Mouse (Mus musculus) lung, embryonic 16.5 days (tissue): ENCODE results near the gene Spock2. TPM values are rescaled to one million over a fixed set of nuclear protein-coding genes. Genes with fewer than 3 reads are reported as not detected.
A peak's percentile ranks its signal among the peaks of the same experiment; 100 is the strongest.

Source experiments
- ATAC-seq: fragments of 200-750 bp; cut with Nextera tagmentation; 2 replicates; pipeline ENCODE4 v1.8.0; 2017; ENCODE audit warnings: low read depth, mild to moderate bottlenecking, moderate library complexity
- H3K27ac ChIP-seq: fragments of 300-500 bp; sonication (generic); 2 replicates; pipeline ENCODE4 v1.5.1; 2014; ENCODE audit warnings: mild to moderate bottlenecking, control low read depth, low read length
- H3K27me3 ChIP-seq: fragments of 300-500 bp; sonication (generic); 2 replicates; pipeline ENCODE4 v1.6.1; 2014; ENCODE audit warnings: low read depth, low read length, mixed read lengths; ENCODE audit not compliant: control insufficient read depth, insufficient read depth
- H3K36me3 ChIP-seq: fragments of 300-500 bp; sonication (generic); 2 replicates; pipeline ENCODE4 v1.6.1; 2014; ENCODE audit warnings: low read length; ENCODE audit not compliant: control insufficient read depth, insufficient read depth
- H3K4me1 ChIP-seq: fragments of 300-500 bp; sonication (generic); replicated peaks from 2 replicates; pipeline ENCODE4 v1.6.1; 2014; ENCODE audit warnings: low read length, mixed read lengths; ENCODE audit not compliant: control insufficient read depth, insufficient read depth
- H3K4me2 ChIP-seq: fragments of 300-500 bp; sonication (generic); 2 replicates; pipeline ENCODE4 v1.6.1; 2014; ENCODE audit warnings: low read depth, low read length, control low read depth
- H3K4me3 ChIP-seq: fragments of 300-500 bp; sonication (generic); 2 replicates; pipeline ENCODE4 v1.5.1; 2014; ENCODE audit warnings: mild to moderate bottlenecking, low read length, control low read depth
- H3K9ac ChIP-seq: fragments of 300-500 bp; sonication (generic); 2 replicates; pipeline ENCODE4 v1.6.1; 2014; ENCODE audit warnings: low read length, control low read depth
- H3K9me3 ChIP-seq: fragments of 300-500 bp; sonication (generic); 2 replicates; pipeline ENCODE4 v1.6.1; 2016; ENCODE audit warnings: low read length; ENCODE audit not compliant: control insufficient read depth
- WGBS: fragments of 180-500 bp; shearing (Covaris S2); extraction: QIAGEN DNeasy Blood & Tissue Kit; methylation state at CpG from one replicate; pipeline ENCODE4 v1.1.7; 2014; 5-methylcytosine and 5-hydroxymethylcytosine counted together
- polyA plus RNA-seq: library from polyadenylated mRNA; unstranded; fragments of >200 nt; fragmentation: Nextera tagmentation; extraction: Ambion mirVana; gene quantifications from 2 replicates; pipeline ENCODE4 v1.2.1, GENCODE M21; 2015

Gene Spock2
- polyA plus RNA-seq, 1 experiment from 2014 or later = 4.4 TPM

DNA sequence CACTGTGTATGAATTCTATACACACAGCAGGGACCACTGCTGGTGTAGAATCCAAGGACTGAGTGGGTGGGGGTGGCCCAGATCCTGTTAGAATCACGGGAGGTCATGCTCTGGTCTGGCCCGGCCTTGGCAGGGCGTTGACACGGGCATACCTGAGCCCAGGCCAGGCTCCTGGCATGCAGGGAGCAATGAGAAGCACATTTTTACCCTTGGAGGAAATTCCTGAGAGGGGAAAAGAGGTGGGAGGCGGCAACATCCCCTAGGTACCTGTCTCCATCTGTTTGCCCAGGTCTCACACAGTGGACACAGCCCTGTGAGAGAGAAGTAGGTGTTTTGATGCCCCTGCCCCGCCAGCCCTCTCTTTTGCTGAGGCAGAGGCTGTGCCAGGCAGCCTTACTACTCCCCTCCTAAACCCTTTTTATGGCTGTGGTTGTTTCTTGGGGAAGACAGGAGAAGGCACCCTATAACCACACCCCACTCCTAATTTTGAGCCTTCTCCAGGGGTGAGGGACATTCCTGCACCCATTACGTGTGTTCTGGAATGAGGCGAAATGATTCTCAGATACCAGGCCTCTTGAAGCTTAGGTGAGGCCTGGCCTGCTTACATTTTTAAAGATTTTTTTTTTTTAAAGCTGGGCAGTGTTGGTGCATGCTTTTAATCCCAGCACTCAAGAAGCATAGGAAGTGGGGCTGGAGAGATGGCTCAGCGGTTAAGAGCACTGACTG is 8.1 kb downstream of the Spock2 start:
- peak; percentile 37; the same call in 1 of the 2 replicates for ATAC-seq
- Histone ChIP-seq H3K4me2 (no peak overlapping the region), H3K9me3 (no peaks in the 10 kb centered on the region), H3K36me3 (no peaks in the 10 kb centered on the region), H3K27me3 (peaks cover 14% of the 10 kb centered on the region), H3K4me3 (no peak overlapping the region), H3K9ac (no peak overlapping the region), H3K27ac (no peak overlapping the region), H3K4me1 (peaks cover 7% of the 10 kb centered on the region)
- 79% methylated on average over 9 of the region's 9 CpGs for WGBS

DNA sequence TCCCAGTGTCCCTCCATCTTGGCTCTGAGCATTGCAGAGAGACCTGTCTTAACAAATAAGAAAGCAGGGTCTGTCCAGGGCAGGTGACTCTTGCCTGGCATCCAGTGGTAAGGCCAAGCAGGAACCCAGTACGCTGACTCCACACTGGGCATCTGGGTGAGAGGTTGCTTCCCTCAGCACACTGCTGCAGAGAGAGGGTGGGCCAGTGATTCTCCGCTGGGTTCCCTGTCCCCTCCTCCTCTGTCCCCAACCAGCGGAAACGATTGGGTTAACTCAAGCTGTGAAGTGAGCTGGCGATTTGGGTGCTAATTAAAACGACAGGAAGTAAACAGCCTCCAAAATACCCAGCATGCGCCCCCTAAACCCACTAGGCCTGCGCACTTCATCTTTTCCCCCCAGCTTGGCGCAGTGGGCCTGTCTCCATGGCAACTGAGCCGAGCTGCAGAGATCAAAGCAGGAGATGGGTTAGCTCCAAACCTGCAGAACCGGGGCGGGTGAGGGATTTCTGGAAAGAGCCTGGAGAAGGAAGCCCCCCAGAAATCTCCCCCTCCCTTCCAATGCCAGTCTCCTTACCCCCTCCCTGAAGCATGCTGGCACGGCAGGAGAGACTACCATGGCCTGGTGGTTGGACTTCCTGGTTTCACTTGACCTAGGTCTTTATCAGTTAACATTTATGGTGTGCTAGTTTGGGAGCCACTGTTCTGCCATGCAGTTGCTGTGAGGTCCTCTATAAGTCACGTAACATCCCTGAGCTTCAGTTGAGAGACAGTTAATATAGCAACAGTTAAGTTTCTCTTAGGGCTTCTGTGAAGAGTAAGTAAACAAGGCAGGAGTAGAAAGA is 9.5 kb downstream of the Spock2 start:
- no peak overlapping the region for H3K9ac ChIP-seq
- H3K27ac ChIP-seq = no peak overlapping the region
- H3K36me3 ChIP-seq = no peaks in the 10 kb centered on the region
- peaks cover 7% of the 10 kb centered on the region for H3K4me1 ChIP-seq
- H3K4me3 ChIP-seq = no peak overlapping the region
- H3K9me3 ChIP-seq = no peaks in the 10 kb centered on the region
- 12% methylated on average over 14 of the region's 14 CpGs for WGBS
- no peak overlapping the region for H3K4me2 ChIP-seq
- H3K27me3 ChIP-seq = peaks cover 2% of the 10 kb centered on the region; the same call in 1 of the 2 replicates
- ATAC-seq = no peak

DNA sequence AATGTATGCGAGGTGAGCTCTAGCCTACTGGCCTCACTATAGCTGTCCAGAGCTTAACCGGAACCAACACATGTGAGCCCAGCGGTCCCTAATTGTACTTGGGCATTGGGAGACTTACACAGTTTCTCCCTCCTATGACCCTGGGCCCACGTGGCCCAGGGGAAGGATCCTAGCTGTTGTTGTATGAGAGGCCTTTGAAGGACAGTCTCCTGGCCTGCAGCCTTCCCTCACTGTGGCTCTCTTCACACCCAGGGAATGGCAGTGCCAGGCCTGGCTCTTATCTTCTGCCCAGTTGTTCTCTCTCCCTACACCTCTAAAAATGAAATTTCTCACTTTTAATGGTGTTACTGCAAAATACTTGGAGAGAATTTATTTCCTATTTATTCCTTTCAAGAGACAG is 11.0 kb downstream of the Spock2 start:
- H3K27ac ChIP-seq = no peak overlapping the region
- no peaks in the 10 kb centered on the region for H3K27me3 ChIP-seq
- ATAC-seq = no peak
- no peaks in the 10 kb centered on the region for H3K9me3 ChIP-seq
- H3K4me3 ChIP-seq = no peak overlapping the region
- H3K4me1 ChIP-seq = peaks cover 7% of the 10 kb centered on the region
- 54% methylated on average over 4 of the region's 4 CpGs for WGBS
- H3K9ac ChIP-seq = no peak overlapping the region
- H3K36me3 ChIP-seq = no peaks in the 10 kb centered on the region
- no peak overlapping the region for H3K4me2 ChIP-seq

GRCm38 (mm10) chr10:60118464-60118863 is 12.4 kb downstream of the Spock2 start:
- Histone ChIP-seq H3K9ac (no peak overlapping the region), H3K4me2 (no peak overlapping the region), H3K4me3 (no peak overlapping the region), H3K9me3 (no peaks in the 10 kb centered on the region), H3K27me3 (no peaks in the 10 kb centered on the region), H3K36me3 (no peaks in the 10 kb centered on the region), H3K4me1 (peaks cover 7% of the 10 kb centered on the region), H3K27ac (no peak overlapping the region)
- ATAC-seq = no peak
- WGBS = 48% methylated on average over 7 of the region's 7 CpGs

DNA sequence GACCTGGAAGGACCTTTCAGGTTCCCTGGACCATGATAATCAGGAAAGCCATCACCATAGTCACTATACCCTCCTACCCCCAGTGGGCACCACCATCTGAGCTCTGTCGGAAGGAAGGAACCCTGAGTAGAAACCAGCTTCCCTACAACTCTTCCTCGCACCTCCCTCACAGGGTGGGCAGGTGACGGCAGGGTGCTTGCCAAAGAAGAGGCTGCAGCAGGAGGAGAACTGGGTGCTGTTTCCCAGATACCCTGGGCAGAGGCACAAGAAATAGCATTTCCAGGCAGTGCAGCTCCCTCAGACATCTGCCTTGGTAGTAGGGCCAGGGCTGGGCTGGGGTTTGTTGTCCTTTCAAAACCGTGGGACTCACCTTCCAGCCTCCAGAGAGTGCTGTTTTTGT is 14.6 kb downstream of the Spock2 start:
- H3K9ac ChIP-seq = no peak overlapping the region
- H3K4me3 ChIP-seq = no peak overlapping the region
- no peaks in the 10 kb centered on the region for H3K27me3 ChIP-seq
- H3K9me3 ChIP-seq = no peaks in the 10 kb centered on the region
- no peak for ATAC-seq
- H3K4me2 ChIP-seq = no peak overlapping the region
- H3K36me3 ChIP-seq = no peaks in the 10 kb centered on the region
- H3K4me1 ChIP-seq = peaks cover 3% of the 10 kb centered on the region
- 75% methylated on average over 4 of the region's 4 CpGs for WGBS
- H3K27ac ChIP-seq = no peak overlapping the region

GRCm38 (mm10) chr10:60124078-60124477 is 18.1 kb downstream of the Spock2 start:
- Histone ChIP-seq H3K4me1 (no peaks in the 10 kb centered on the region), H3K27ac (no peak overlapping the region), H3K27me3 (no peaks in the 10 kb centered on the region), H3K4me3 (no peak overlapping the region), H3K36me3 (no peaks in the 10 kb centered on the region), H3K4me2 (no peak overlapping the region), H3K9me3 (no peaks in the 10 kb centered on the region), H3K9ac (no peak overlapping the region)
- ATAC-seq = no peak
- WGBS = 60% methylated on average over 6 of the region's 6 CpGs

DNA sequence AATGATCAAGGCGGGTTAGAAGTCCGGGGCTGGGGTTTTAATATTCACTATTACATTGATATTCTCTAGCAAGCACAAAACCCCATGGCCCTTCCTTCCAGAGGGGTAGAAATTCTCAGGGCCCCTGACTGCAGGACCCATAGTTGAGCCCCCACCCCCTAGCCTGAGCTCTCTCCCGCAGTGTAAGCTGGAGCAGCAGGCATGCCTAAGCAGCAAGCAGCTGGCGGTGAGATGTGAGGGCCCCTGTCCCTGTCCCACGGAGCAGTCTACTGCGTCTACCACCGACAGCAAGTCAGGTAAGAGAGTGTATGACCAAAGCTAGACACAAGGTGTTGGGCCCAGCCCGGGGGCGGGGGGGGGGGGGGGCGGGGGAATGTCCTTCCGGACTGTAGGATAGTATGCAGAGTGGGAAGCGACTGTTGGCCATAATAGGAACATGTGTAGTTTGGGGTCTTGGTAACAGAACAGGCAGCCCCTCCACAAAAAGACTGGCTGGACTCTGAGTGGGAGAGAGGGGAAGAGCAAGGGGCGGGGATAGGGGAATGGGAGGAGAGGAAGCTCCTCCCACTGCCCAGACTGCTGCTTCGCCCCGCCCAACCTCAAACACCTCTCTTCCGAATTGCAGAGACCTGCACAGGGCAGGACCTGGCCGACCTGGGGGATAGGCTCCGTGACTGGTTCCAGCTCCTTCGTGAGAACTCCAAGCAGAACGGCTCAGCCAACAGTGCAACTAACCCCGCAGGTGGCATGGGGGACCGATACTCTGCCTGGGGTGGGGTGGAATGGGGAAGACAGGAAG is 19.7 kb downstream of the Spock2 start:
- Histone ChIP-seq H3K27ac (no peak overlapping the region), H3K27me3 (no peaks in the 10 kb centered on the region), H3K9ac (no peak overlapping the region), H3K4me2 (peak overlapping the region; percentile 37), H3K36me3 (no peaks in the 10 kb centered on the region), H3K9me3 (no peaks in the 10 kb centered on the region), H3K4me1 (no peaks in the 10 kb centered on the region), H3K4me3 (no peak overlapping the region; the same call in 1 of the 2 replicates)
- 18% methylated on average over 19 of the region's 22 CpGs for WGBS
- peak; percentile 68 for ATAC-seq

DNA sequence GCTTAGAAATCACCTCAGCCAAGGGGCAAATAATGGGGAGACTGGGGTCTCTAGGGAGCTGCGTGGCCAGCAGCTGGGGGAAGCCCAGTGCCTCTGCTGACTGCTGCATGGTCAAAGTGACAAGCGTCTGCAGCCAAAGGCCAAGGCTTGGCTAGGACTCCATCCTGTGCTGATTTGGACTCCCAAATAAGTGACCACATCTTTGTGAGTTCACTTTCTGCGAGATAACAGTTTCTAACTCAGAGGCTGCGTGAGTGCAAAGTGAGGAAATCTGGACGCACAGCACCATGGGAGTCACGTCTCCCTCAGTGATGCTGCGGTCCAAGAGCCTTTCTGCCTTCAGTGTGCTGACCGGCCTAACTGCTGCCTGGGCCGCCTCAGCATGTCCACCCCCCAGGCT is 22.3 kb downstream of the Spock2 start:
- H3K36me3 ChIP-seq = no peaks in the 10 kb centered on the region
- no peak for ATAC-seq
- 78% methylated on average over 9 of the region's 9 CpGs for WGBS
- no peaks in the 10 kb centered on the region for H3K4me1 ChIP-seq
- no peaks in the 10 kb centered on the region for H3K9me3 ChIP-seq
- no peak overlapping the region for H3K27ac ChIP-seq
- no peak overlapping the region for H3K9ac ChIP-seq
- no peak overlapping the region for H3K4me3 ChIP-seq
- no peaks in the 10 kb centered on the region for H3K27me3 ChIP-seq
- H3K4me2 ChIP-seq = no peak overlapping the region

- no peak overlapping the region for H3K9ac ChIP-seq
- H3K4me1 ChIP-seq = no peaks in the 10 kb centered on the region
- H3K4me2 ChIP-seq = no peak overlapping the region
- 80% methylated on average over 4 of the region's 4 CpGs for WGBS
- H3K36me3 ChIP-seq = no peaks in the 10 kb centered on the region
- H3K27me3 ChIP-seq = no peaks in the 10 kb centered on the region
- ATAC-seq = no peak
- H3K9me3 ChIP-seq = no peaks in the 10 kb centered on the region
- H3K4me3 ChIP-seq = no peak overlapping the region
- no peak overlapping the region for H3K27ac ChIP-seq
Measured at GRCm38 (mm10) chr10:60130504-60130903, 24.5 kb downstream of the Spock2 start.
